Mouse (Mus musculus) heart, postnatal 0 days (tissue): Measurements from ENCODE around the gene Gatad2a.

Source experiments
- CTCF ChIP-seq: IDR thresholded peaks from 2 replicates; pipeline ENCODE4 v1.5.1; 2016; ENCODE audit warnings: antibody characterized with exemption, control low read depth, low read depth
- EP300 ChIP-seq: IDR thresholded peaks from 2 replicates; pipeline ENCODE4 v1.6.1; 2016; ENCODE audit warnings: antibody characterized with exemption, low read depth

DNA sequence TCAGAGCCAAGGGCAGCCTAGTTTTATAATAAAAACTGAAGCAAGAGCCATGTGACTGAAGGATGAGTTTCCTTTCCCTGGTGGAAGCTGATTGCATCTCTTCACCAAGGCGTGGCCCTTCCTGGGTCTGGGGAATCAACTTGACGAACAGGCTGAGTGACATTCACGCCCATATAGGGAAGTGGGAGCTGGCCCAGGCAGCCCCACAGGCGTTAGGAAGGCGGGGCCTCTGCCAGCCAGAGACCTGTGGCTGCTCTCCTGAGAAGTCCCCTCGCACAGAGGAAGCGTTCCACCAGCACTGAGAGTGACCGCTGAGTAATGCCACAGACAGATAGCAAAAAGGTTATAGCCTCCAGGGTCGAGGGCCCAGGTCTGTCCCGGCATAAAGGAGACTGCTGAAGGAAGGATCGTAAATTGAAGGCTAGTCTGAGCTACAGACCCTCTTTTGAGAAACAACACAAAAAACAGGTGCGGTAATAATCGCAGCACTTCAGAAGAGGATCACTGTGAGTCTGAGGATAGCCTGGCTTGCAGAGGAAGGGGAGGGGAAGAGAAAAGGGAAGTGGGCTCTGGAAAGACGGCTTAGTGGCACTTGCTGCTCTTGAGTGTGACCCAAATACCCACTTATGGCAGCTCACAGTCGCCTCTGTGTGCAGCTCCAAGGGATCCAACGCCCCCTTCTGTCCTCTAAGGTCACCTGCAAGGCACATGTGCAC lies 5.2 kb upstream of the Gatad2a start:
- TF ChIP-seq CTCF (peak; percentile 68), EP300 (no peak)
